Mouse (Mus musculus) embryo, embryonic 9.5 days (tissue): Measurements from ENCODE around the gene Glb1.
"Not testable (repeated sequence)": the region's sequence is repeated elsewhere in the genome, so short reads cannot be mapped to it uniquely, and the experiment has no call there.

Experiments used
- DNase-seq: peaks from one replicate; pipeline ENCODE4 v3.0.0-alpha.2; 2017; ENCODE audit errors: extremely low spot score

Gene Glb1

GRCm38 (mm10) chr9:114501111-114501510 lies 100.2 kb downstream of the Glb1 start:
- DNase-seq, result no peak

GRCm38 (mm10) chr9:114501913-114502312 lies 101.0 kb downstream of the Glb1 start:
- no peak for DNase-seq

DNA sequence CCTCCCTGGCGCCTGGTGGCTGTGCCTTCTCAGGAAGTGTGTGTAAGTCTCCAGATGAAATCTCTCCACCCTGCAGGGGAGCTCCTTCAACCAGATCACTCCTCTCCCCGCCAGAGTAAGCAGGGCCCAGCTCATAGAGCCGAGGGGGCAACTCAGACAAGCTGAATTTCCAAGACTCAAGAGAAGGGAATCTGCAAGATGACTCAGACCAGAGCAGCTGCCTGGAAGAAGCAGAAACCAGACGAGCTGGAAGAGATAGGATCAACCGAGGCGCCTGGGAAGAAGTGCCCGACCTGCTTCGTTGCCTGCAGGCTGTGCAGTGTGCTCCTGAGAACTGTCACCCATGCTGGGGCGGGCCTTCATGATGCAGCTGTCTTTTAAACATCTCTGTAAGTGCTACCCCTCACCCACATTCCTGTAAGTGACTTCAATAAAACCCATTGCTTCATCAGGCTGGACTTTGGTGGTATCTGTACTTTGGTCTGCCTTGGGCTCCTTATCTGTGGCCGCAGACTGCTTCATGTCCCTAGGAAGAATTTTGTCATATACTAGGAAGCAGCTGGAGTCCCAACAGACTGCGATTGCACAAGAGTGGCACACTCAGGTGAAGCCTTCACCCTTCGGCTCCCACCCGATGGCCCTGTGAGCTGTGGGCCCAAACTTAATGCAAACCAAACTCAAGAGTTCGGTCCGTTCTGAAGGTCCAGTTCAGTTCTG lies 102.0 kb downstream of the Glb1 start:
- no peak for DNase-seq

GRCm38 (mm10) chr9:114504816-114505215 lies 103.9 kb downstream of the Glb1 start, which contains the start of gene Ccr4:
Gene Ccr4, minus strand, starts transcription at chr9:114504916.
- DNase-seq, result no peak

DNA sequence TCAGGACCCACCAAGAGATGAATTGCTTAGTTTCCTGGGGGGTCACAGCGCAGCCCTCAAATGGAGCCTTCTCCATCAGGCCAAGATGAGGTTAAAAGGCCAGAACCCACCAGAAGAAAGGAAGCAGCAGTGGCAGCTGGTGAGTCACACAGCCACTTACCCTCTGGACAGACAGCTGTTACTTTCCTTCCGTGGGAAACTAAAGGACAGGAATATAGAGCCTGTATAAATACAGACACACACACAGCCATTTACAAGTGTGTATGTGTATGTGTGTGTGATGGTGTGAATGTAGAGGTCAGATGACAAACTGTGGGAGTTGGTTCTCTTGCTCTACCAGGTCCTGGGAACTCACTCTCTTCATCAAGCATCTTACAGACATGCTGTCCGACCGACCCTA lies 105.7 kb downstream of the Glb1 start:
- no peak for DNase-seq

- DNase-seq, result no peak
Measured at GRCm38 (mm10) chr9:114507421-114507820, 106.5 kb downstream of the Glb1 start.

- no peak for DNase-seq
Measured at GRCm38 (mm10) chr9:114509785-114510184, 108.9 kb downstream of the Glb1 start.

DNA sequence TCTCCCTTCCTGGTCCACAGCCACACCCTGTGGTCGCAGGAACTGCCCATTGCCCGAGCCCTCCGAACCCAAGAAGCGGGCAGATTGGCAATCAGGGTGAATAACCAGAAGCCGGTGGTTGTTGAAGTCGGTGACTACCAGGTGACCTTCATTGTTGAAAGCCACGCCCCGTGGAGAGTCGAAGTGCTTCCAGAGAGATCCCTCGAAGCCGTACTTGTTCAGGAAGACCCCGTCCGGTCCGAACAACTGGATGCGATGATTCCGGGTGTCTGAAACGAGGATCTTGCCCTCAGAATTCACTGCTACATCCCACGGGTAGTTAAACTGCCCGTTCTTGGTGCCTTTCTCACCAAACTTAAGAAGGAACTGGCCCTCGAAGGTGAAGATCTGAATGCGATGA lies 112.0 kb downstream of the Glb1 start:
- DNase-seq, result no peak

- no peak for DNase-seq
Measured at GRCm38 (mm10) chr9:114515364-114515763, 114.5 kb downstream of the Glb1 start, which contains the start of gene C130032M10Rik. Gene C130032M10Rik, plus strand, starts transcription at chr9:114515697.

- no peak for DNase-seq
Measured at GRCm38 (mm10) chr9:114517924-114518497, 117.1 kb downstream of the Glb1 start.

GRCm38 (mm10) chr9:114518812-114519477 lies 118.1 kb downstream of the Glb1 start:
- no peak for DNase-seq

DNA sequence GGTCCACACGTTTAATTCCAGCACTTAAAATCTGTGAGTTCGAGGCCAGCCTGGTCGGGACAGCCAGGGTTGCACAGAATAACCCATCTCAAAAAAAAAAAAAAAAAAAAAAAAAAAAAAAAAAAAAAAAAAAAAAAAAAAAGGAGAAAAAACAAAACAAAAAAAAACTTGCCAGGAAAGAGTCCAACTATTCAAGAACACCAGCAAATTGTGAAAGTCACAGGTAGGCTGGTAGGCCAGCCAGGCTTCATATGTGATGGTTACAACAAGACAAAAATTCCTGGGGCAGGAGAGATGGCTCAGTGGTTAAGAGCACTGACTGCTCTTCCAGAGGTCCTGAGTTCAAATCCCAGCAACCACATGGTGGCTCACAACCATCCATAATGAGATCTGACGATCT lies 119.7 kb downstream of the Glb1 start:
- not testable (repeated sequence) for DNase-seq

DNA sequence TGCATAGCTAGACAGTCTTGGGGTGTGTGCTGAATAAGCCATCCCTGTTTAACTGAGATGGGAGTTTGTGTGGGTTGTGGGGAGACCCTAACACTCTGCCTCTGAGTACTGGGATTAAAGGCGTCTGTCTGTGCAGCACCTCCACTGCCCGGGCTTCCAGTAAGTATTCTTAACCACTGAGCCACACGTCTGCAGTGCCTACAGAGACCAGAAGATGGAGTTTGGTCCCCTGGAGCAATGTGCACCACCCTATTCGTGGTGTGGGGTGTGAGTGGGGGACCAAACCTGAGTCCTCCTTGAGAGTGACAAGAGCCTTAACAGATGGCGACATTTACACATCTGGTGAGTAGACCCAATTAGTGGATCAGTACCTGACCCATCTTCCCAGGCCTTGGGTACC lies 121.2 kb downstream of the Glb1 start:
- no peak for DNase-seq

DNA sequence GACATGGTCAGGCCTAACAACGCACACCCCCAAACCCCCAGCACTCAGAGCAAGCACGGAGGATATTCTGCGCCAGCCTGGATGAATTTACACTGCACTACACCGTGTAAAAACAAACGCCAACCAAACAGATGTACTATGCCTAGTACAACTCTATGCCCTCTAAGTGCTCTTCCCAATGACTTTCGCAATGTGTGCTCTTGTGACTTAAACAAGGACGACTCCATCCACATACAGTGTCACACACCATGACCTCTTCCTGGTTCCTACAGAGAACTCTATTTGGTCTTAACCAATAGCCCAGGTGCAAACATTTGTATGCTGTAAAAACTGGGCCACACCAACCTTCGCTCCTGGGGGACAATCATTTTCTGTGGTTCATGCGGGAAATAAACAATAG lies 121.6 kb downstream of the Glb1 start:
- DNase-seq, result no peak
